Mouse (Mus musculus) heart, postnatal 14 days (tissue): ENCODE measurements around the gene Cbr4. TPM values are rescaled to one million over a fixed set of nuclear protein-coding genes. Genes with fewer than 3 reads are reported as not detected.

Source experiments
- DNase-seq, 2 experiments: peaks; one replicate each; pipeline ENCODE4 v3.0.0; 2021 to 2022
- intact Hi-C: fragments of 180-260 bp; cut with DNase I; formaldehyde crosslinking; loops from one replicate; pipeline ENCODE4 v1.15.1; 2025
- total RNA-seq, 2 experiments: library from RNA; stranded (reverse); gene quantifications; 2 replicates each; pipeline ENCODE4 v1.2.3; 2021

Cbr4 gene
- total RNA-seq, 2 experiments from 2014 or later = 66.2 to 70.4 TPM

DNA sequence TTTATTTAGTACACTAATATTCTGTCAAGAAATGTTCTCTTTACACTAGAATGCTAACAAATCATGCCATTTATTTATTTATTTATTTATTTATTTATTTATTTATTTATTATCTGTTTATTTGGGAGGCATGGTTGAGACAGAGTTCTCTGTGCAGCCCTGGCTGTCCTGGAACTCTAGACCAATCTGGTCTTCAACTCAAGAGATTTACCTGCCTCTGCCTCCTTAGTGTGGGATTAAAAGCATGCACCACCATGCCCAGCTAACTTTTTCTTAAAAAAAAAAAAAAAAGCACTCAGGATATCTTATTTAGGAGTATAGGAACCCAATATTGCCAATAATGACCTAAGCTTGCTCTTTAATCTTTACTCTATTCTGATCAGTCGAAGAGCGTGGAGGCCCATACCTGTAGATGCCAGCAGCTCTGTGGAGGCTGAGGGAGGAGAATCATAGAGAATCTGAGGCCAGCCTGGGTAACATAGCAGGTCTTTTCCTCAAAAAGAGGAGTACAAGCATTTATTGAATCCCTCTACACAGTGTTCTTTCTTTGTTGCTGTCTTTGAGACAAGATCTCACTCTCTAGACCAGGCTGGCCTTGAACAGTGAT is 508 bp upstream of the Cbr4 start:
- no peak for DNase-seq
- intact Hi-C loops = loop anchor here (5.0 to 10.0 kb wide), 2 partner anchors 412 to 445 kb away; no protein-coding TSS in a partner anchor

DNA sequence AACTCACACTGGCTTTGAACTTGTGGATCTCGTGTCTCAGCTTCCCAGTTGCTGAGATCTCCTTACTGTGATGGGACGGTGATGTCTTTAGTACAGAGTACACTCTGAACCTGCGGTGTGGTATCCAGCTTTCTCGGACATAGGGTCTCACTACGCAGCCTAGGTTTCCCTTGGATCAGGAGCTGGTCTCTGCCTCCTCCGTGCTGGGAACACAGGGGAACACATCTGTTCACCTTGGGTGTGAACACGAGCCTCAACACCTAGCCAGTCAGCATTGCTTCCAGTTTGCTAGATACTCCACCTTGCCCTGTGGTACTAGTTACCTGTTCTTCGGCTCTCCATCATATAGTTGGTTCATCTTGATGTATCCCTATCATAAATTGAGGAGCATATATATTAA is 1.1 kb downstream of the Cbr4 start:
- no peak for DNase-seq
- intact Hi-C loops = loop anchor here (5.0 to 10.0 kb wide), 2 partner anchors 414 to 446 kb away; no protein-coding TSS in a partner anchor

DNA sequence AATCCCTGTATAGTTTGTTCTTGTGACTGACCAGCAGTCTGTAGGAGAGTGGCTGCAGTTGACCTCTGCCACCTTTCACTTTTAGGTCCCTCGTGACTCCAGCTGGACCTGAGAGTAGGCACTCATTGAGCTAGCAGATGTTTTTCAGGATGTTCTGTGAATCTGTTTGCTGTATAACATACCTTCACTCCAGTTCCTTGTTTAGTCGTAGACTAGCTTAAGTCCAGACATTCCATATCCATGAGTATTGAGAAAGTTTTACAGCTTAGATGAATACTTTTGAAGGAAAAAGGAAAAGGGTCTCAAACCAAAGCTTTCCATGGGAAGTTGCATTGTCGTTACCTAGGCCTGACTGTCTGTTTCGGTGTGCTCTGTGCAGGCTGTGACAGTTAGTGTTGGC is 9.6 kb downstream of the Cbr4 start:
- intact Hi-C loops = no loop called here
- DNase-seq = no peak

DNA sequence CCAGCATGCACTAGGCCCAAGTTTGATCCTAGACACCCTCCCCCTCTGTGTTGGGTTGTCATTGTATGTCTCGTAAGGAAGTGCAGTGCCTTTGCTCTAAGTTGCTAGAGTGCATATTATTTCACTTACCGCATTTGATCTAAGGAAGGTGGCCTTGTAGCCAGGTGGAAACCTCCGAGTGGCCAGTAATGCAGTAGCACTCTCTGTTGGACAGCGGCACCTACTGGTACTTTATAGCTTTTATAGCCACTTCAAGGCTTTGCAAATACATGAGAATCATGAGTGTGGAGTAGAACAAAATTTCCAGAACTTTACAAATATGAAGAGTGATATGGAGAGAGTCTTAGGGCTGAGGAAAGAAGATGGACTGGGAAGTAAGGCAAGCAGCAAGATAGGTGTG is 11.5 kb downstream of the Cbr4 start:
- intact Hi-C loops = no loop called here

DNA sequence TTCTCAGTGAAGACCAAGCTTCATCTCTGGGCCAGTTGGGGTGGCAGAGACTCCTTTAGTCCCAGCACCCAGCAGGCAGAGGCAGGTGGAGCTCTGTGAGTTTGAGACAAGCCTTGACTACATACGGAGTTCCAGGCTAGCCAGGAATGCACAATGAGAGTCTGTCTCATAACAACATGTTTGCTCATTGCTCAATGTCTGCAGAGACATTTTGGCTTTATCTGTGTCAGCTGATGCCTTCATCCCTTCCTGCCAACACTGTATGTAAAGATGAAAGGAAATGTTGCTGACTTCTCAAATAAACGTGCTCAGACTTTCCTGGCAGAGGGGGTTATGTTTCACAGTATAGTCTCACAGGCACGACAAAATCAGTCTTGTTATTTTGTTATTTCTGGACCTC is 13.4 kb downstream of the Cbr4 start:
- DNase-seq = no peak
- intact Hi-C loops = no loop called here

More for the DNA sequence above, 11.5 kb downstream of the Cbr4 start:
- DNase-seq = peak in 1 of 2 experiments; percentile 21

DNA sequence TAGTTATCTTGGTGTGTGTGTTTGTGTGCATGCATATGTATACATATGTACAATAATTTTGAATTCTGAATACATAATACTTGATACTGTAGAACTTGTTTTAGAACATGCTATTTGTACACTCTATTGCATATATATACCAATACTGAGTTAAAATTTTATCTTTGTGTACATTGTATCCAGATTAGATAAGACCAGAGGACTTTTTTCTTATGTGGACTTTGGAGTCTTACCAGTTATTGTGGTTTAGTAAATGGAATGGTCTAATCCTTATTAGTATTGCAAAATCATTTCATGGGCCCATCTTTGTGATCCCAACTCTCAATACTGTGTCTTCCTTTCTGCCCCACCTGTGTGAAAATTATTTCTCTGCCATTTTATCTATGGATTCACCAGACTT is 14.7 kb downstream of the Cbr4 start:
- DNase-seq = no peak
- intact Hi-C loops = no loop called here

DNA sequence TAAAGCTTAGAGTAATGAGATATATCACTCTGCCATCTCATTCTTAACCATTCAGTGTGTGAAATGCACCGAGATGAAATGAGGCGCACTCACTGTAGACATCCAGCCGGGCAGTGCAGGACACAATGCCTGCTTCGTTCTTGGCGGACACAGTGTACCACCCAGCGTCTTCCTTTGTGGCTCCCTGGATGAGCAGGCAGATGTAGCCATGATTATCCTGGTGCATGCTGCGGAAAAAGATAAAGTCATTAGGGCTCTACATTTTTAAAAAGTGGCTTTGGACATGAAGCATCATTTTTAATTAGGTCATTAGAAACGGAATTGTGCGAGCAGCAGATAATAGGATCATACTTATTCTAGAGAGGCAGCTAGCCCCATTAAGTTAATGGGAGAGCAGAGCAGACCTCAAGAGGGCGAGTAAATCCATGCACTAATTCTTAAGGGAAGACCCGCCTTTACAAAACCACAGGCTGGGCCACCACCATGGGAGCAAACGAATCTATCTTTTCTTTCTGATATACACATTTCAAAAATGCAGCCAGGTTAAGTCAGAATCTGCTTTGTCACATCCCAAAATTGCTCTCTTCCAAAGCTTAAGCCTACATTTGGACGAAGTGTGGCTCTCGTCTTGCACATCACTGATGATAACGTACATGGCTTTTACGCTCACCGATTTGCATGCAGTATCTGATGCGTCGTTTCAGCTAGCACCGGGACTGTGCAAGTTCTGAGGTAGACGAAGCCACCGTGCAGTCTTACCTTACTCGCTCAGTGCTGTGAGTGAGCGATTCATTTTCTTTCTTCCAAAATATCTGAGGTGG is 27.8 kb downstream of the Cbr4 start:
- intact Hi-C loops = loop anchor here (10.0 kb wide), 1 partner anchor 881 kb away; the partner anchor contains the start of gene Mfap3l
- no peak for DNase-seq

DNA sequence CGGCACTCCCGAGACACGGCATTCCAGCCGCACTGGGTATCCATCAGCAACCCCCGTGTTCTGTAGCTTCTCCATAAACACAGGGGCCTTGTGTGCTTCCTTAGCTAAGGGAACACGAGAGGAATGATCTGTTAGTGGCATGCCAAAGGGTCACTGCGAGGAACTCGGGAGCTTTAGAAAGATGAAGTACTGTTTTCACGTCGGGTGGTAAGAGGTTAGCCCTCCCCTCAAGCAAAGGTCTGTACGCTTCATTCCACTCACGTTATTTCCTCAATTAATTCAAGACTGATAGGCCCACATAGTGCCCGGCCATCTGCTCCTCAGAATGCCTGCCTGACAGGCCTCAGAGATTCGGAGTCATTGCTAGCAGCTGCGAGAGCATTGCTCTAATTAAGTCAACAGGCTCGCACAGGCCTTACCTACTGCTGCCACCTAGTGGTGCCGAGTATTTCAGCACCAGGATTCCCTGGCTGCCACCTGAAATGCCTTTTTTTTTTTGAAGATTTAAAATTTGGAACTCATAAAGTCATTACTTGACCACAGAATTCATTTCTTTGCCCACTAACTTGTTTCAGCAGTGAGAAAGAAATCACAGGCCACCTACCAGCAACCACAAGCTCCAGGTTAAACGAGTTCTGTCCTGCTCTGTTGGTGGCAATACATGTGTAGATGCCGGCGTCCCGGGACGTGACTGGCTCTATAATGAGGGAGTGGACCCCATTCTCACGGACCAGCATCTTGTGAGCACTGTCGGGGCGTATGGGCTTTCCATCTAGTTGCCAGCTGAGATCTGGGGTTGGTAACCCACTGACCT is 28.6 kb downstream of the Cbr4 start:
- peak; percentile 76 to 88 for DNase-seq
- intact Hi-C loops = loop anchor here (1.0 to 10.0 kb wide), 2 partner anchors 475 to 881 kb away; partner anchors contain the start of gene Mfap3l

DNA sequence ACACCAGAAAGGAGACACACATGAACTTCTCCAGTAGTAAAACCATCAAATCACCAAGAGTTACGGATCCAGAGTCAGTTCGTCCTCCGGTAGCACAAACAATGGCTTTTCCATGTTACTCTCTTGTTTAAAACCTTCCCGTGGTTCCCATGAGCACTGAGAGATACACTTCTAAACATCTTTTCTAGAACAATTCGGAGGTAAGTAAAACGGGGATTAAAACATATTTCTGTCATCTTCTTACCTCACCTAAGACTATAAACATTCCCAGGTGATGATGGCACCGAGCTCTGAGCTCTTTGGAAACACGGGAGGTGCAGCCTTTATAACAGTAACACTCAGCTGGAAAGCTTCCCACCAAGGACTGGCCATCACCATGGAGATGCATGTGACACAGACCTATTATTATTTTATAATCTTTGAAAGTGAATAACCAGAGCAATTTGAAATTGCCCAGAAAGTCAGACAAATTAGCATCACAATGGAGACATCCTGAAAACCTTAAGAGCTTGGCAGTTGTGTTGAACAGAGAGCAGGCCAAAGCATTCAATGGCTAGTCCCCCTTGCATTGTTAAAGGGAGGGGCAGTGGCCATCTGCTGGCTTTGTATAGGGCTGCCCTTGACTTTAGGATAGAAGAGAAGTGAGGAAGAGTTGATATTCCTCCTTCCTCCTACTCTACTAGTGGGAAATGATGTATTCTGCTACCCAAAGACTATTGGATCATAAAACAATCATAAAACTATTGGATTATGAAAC is 29.4 kb downstream of the Cbr4 start:
- intact Hi-C loops = loop anchor here (1.0 to 10.0 kb wide), 2 partner anchors 476 to 882 kb away; partner anchors contain the start of gene Mfap3l
- DNase-seq = no peak

DNA sequence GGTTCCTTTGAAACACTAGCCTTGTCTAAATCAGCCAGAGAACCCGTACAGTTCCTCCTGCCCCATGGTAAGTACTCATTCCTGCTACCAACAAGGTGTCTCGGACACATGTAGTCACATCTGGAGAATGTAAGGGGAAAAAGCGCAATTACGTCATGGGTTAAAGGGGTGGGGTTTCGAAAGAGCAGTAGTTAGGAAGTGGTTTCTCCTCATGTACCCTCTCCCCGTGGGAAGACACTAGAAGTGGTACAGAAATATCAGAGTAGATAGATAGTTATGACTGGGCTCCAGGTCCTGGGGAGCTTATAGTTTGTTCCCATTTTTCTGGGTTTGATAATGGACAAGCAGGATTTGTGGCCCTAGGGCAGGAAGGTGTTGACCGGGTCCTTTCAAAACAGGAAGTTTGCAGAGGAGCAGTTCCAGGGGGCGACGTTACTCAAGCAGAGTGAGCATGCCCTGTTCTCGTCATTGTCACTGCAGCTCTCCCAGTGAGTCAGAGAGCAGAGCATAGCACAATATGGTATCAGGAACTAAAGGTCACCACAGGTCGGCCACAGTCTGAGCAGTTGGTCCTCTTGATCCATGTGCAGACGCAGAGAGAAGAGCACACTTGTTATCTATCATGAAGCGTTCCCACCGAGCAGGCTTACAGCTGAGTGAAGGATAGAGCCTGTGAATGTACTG is 30.1 kb downstream of the Cbr4 start:
- no peak for DNase-seq
- intact Hi-C loops = loop anchor here (10.0 kb wide), 1 partner anchor 883 kb away; the partner anchor contains the start of gene Mfap3l

DNA sequence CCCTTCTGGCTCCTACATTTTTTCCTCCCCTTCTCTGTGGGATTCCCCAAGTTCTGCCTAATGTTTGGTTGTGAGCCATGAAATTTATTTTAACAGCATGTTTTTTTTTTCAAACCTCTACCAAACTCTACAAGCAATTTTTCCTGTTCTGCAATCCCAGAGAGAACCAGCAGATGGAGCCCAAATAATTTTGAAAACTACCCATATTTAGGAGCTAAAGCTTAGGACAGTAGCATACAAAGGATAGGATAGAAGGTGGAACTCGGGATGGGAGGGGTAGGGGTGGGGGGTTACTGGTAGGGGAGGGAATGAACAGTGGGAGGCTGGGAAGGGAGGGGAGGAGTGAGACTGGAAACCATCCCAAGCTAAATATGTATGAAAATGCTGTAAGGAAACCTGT is 34.6 kb downstream of the Cbr4 start:
- intact Hi-C loops = loop anchor here (5.0 kb wide), 1 partner anchor 355 kb away; no protein-coding TSS in a partner anchor
- peak in 1 of 2 experiments; percentile 52 for DNase-seq

DNA sequence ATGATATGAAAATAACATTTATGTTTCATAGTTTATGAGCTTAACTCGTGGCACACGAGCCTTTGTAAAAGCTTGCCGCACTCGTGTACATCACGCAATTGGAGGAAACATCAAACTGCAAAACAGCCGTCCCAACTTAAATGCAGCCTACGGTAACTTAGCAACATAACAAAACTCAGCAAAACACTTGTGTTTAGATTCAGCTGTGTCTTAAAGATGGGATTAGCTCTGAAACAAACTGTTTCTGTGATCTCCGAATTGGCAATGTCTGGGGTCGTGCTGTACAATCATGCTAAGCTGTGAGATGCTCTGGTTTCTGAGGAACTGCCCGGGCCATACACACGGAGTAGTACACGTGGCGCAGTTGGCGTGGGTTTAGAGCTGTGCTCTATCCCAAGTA is 39.5 kb downstream of the Cbr4 start:
- intact Hi-C loops = no loop called here
- no peak for DNase-seq

DNA sequence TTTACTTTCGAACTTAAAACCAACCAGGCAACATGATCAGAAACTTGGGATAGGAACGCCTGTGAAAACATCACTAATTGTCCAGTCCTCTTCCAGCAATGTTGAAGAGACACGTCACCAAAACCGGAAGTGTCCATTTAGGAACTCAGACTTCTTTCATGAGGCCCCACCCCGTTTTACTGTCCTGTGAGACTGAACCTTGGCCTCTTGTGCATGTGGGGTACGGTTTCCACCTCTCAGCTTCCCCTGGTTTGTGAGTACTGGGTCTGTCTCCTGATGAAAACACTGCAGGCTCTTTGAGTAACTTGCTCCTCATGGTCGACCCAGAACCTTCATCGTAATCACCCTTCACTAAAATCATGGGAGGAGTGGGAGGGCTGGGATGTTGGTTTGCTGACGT is 40.7 kb downstream of the Cbr4 start:
- intact Hi-C loops = no loop called here
- DNase-seq = no peak

DNA sequence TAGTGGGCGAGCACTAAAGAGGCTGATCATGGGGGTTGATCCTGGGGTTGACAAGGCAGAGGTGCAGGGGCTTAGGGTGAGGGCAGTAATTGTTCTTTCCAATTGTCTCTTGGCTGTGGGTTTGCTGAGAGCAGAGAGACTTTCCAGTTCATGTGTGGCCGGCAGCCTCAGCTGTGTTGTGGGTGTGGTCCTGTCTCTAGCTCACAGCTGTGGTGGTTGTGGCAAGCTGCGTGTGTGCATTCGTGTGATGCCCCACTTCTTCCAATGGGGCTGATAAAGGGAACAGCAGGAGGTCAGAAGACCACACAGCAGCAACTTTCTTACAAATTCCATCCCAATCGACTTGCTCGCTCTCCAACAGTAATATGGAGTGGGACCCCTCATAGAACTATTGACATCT is 41.1 kb downstream of the Cbr4 start:
- intact Hi-C loops = no loop called here
- DNase-seq = no peak

DNA sequence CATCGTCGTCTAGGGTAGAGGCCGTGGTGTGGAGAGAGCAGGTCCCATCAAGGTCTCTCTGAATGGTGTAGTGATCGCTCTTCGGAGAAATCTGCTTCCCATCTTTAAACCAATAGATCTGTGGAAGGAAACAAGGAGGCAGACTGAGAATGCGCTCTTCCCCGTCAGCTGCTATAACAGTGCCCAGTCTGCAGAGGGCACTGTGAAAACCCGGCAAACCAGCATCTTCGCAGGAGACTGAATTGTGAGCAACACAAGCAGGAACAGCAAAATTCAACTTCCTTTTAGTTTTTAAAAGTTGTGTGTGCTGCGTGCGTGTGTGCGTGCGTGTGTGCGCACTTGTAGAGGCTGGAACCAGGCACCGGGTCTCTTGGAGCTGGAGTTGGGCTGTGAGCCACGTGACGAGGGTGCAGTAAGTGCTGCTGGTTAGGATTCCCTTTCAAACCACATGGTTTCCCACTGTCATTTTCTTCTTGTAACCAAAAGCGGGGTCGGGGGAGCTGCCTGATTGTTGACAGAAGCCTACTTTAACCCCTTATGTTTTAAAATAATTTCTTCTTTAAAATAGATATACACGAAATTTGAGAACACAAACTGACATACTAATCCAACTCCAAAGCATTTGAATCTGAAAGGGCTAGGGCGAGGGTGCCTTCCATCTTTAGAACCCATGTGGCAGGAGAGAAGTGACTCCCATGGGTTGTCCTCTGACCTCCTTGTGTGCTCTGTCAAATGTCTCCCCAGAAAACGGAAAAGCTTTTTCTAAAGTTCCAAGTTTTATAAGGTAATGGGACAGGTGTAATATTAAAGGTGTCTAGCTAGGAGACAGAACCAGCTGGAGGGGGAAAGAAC is 44.6 kb downstream of the Cbr4 start:
- intact Hi-C loops = loop anchor here (10.0 kb wide), 1 partner anchor 503 kb away; no protein-coding TSS in a partner anchor
- no peak for DNase-seq

DNA sequence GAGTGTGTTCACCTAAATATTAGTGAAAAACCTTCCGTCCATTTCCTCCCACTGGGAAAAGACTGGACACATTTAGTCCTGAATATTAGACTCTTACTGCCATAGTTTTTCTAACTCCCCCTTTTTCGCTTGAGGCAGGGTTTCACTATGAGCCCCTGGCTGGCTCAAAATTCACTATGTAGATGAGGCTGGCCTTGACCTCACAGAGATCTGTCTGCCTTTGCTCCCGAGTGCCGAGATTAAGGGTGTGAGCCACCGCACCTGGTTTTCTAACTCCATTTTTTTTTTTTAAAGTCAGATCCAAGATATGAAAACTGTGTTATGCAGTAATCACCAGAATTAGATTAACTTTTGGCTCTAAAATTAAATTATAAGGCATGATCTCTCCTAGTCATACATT is 45.3 kb downstream of the Cbr4 start:
- intact Hi-C loops = loop anchor here (10.0 kb wide), 1 partner anchor 502 kb away; no protein-coding TSS in a partner anchor

DNA sequence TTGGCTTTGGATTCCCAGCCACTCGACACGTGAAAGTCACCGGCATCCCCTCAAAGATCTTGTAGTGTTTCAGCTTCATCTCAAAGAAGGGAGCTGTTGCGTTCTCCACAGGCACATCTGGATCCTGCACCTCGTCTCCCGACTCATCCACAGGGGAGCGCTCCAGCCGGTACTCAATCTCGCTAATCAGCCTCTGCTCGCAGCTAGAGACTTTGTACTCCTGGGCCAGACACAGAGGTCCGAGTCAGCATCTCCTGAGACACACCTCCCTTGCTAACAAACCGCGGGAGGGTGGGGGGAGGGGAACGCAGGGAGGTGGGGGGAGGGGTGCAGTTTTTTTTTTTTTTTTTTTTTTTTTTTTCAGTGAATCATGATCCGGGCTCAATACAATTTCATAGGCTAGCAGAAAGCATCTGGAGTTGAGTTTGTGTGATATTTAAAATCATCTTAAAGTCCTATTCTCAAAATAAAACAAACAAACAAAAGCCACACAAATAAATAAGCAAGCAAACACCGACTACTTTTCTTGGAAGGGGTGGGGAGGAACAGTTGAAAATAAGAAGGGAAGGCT is 45.9 kb downstream of the Cbr4 start:
- no peak for DNase-seq
- intact Hi-C loops = loop anchor here (10.0 kb wide), 1 partner anchor 501 kb away; no protein-coding TSS in a partner anchor

More for the DNA sequence above, 45.3 kb downstream of the Cbr4 start:
- no peak for DNase-seq

DNA sequence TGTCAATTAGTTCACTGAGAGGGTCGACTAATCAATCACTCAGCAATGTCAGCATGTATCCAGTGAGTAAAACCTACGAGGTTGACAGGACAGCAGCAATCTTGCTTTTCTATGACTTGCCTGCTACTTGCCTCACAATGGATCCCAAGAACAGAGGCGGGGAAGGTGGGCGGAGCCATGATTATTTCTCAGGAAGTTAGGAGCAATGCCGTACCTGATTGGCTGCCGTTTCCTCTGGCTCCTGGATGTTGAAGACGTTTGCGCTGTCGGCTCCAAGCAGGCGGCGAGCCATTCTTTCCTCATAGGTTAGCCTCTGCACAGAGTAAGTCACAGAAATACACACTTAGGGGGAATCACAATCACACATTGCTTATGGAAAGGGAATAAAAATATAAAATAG is 47.9 kb downstream of the Cbr4 start:
- no peak for DNase-seq
- intact Hi-C loops = loop anchor here (10.0 kb wide), 1 partner anchor 499 kb away; no protein-coding TSS in a partner anchor
